Mouse (Mus musculus): Measurements from ENCODE around the gene Garem2.

DNA sequence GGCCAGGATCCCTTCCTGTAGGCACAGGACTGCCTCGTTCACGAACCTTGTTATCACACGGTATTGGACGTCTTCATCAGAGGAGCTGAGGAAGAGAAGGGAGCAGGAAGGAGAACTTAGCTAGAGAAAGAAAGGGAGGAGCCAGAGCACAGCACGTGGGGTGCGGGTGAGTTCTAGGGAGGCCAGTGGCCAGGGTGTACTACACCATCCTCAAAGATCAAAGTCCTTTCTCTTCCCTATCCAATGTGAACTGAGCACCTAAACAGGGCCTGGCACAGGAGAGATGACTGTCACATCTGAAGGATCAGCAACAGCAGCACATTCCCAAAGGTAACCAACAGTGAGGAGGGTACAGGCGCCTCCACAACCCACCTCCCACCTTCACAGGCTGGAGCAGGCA lies 15.1 kb downstream of the Garem2 start:
- TF ChIP-seq TAL1 (IDR thresholded peaks at IDR 0.05; ENCODE audit: low read length) (no peak), GATA1 (IDR thresholded peaks at IDR 0.05; ENCODE audit: low read length) (no peak)
